Mouse (Mus musculus): Measurements from ENCODE around the gene Aacs. TPM values are rescaled to one million over a fixed set of nuclear protein-coding genes. Genes with fewer than 3 reads are reported as not detected.

The Aacs gene
- total RNA-seq, 2 experiments from 2014 or later: 96.1 to 101 TPM

- DNase-seq: no peak
Measured at GRCm38 (mm10) chr5:125533225-125533900, 57.7 kb downstream of the Aacs start.

DNA sequence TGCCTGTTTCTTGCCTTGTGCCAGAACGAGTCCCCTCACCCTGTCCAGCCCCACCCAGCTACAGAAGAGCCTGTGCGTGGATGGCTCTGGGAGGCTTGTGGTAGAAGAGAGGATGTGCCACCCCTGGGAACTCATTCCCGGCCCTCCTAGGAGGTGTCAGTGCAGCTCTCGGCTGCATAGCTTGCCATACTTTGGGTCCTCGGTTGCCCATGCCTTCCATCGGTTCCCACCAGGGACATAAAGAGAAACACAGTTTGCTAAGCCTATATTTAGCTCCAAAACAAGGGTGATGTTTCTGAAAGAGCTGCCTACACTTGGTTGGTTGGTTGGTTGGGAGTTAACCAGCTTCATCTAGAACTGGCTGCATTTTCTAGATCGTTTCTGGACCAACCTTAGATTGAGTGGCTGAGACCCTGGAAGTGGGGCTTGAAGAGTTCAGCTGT lies 58.6 kb downstream of the Aacs start:
- no peak for DNase-seq

GRCm38 (mm10) chr5:125534611-125535324 lies 59.2 kb downstream of the Aacs start:
- DNase-seq: no peak

DNA sequence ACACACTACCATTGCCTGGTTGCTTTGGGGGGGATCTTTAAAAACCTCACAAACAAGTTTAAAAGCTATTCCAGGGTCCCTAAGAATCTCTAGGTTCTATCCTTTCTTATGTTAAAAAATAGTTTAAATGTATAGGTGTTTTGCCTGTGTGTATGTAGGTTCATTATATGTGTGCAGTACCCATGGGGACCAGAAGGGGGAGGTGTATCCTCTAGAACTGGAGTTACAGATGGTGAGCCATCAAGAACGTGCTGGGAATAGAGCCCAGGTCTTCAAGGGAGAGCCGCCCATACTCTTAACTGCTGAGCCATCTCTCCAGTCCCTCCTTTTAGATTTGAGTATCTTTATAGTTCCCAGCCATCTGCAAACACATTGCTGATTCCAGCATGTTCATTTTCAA lies 69.5 kb downstream of the Aacs start:
- DNase-seq: no peak

- no peak for DNase-seq
Measured at GRCm38 (mm10) chr5:125546293-125546692, 70.7 kb downstream of the Aacs start.

GRCm38 (mm10) chr5:125549750-125550489 lies 74.3 kb downstream of the Aacs start:
- no peak for DNase-seq

DNA sequence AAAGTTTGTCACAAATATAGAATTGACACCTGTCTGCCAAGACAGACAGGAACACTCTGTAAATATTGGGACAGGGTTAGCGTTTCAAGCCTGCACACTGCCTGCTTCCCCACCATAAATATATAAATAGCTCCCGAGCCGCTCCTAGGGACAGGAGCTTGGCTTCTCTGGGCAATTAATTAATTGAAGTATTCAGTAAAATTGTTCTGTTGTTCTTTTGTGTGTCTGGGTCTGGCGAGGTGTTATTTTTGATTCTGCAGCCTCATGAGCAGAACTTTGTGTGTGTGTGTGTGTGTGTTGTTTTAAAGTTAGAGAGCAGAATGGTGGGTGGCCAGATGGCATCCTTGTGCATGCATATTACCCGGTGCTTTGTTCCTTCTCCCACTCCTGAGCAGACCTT lies 80.1 kb downstream of the Aacs start:
- DNase-seq: no peak

GRCm38 (mm10) chr5:125563492-125563891 lies 87.9 kb downstream of the Aacs start:
- DNase-seq: no peak

DNA sequence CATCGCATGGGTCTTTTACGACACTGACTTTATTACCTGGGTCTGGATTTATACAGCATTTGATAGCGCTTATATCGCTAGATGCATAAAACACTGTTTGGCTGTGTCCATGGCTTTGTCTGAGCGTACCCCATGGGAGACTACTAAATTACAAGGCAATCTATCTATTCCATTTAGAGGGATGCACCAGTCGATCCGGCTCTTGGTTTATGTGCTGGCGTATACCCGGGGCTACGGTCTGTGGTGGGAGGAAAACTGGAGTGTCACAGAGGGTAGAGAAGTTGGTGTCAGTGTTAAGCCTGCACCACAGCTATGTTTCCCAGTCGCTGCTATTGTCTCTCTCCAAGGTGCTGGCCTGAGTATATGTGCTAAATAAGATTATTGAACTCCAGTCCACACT lies 90.1 kb downstream of the Aacs start:
- no peak for DNase-seq

Small RNA genes lying within 50 kb of the gene (microRNA-seq; reads per million reads assigned to microRNA genes)
- gene Gm27551: not detected

Other genes with a start within 250 kb of the Aacs start
- gene Scarb1, start 134.7 kb upstream of the Aacs start, total RNA-seq (2021): 1,000 to 10,000 TPM; 1,867 to 4,652 TPM
- under 1 TPM; 0.23 to 0.40 TPM for gene Gm10382, start 86.5 kb upstream of the Aacs start, total RNA-seq (2021)
- 1,000 to 10,000 TPM; 1,428 to 1,489 TPM for gene Ubc, start 85.6 kb upstream of the Aacs start, total RNA-seq (2021)
- 10 to 100 TPM; 16.3 to 21.9 TPM for gene Dhx37, start 41.7 kb upstream of the Aacs start, total RNA-seq (2021)
- 10 to 100 TPM; 25.6 to 39.0 TPM for gene Bri3bp, start 34.2 kb upstream of the Aacs start, total RNA-seq (2021)
- gene Tmem132b, start 56.0 kb downstream of the Aacs start, total RNA-seq (2021): under 1 TPM; 0.76 to 0.95 TPM